Mouse (Mus musculus): ENCODE data around the gene Cryba2.

DNA sequence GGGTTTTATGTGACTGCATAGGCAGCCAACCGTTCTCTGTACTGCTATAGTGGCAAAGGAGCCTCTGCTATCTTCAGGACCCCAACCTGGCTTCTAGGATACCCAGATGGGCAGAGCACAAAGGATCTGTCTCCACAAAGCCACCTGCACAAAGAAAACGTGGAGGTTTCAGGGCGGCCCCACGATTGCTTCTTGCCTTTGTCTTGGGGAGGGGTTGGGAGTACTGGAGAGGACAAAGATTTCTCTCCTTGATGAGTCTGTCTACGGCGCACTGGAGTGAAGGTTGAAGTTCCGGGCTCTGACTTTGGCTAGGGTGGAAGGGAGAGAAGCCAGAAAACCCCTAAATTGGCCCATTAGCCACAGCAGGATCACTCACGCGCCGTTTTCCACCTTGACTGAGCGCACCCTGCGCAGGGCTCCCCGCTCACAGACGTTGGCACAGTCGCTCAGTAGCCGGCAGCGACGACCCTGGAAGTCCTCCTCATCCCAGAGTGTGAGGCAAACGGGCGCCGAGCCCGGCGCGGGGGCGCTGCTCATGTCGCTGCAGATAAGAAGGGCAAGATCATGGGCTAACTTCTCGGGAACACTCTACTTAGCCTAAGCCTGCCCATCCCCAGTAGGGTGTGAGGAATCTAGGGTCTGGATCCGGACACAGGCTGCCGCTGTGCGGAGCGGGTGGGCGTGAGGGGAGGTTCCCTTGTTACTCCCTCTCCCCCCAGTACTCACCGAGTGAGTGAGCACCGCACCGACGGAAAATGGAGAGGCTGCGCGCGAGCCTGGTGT lies 401 bp downstream of the Cryba2 start:
- TF ChIP-seq USF1 (IDR thresholded peaks at IDR 0.05; ENCODE audit: low read depth) (no peak), POLR2AphosphoS2 (IDR thresholded peaks at IDR 0.05; ENCODE audit: insufficient read length, low read depth) (no peak), POLR2A (IDR thresholded peaks at IDR 0.05; ENCODE audit: insufficient read length, low read depth) (no peak), MYOG (IDR thresholded peaks at IDR 0.05; ENCODE audit: control insufficient read depth in 1 of 3, insufficient read depth in 1 of 3, insufficient read length in 2 of 3, low read depth in 2 of 3) (no peak), MAX (IDR thresholded peaks at IDR 0.05; ENCODE audit: low read depth) (no peak), CEBPB (IDR thresholded peaks at IDR 0.05; ENCODE audit: insufficient read depth, poor library complexity, severe bottlenecking) (no peak), TCF12 (IDR thresholded peaks at IDR 0.05; ENCODE audit: insufficient read depth, poor library complexity, severe bottlenecking) (no peak), MYOD1 (IDR thresholded peaks at IDR 0.05; ENCODE audit: control insufficient read depth in 1 of 3, insufficient read length in 2 of 3, low read depth in 2 of 3) (no peak), SRF (IDR thresholded peaks at IDR 0.05; ENCODE audit: control insufficient read depth, insufficient read length, low read depth) (no peak), TCF3 (IDR thresholded peaks at IDR 0.05; ENCODE audit: insufficient read length, low read depth) (no peak)

Data from myocyte (in vitro differentiated cells).